Mouse (Mus musculus): ENCODE measurements at regions not wholly inside any gene's neighbourhood (a gene's known extent, or its start where the extent isn't known, plus 50 kb on each side); places are given as distances from the start of the nearest gene placed in this dataset.

DNA sequence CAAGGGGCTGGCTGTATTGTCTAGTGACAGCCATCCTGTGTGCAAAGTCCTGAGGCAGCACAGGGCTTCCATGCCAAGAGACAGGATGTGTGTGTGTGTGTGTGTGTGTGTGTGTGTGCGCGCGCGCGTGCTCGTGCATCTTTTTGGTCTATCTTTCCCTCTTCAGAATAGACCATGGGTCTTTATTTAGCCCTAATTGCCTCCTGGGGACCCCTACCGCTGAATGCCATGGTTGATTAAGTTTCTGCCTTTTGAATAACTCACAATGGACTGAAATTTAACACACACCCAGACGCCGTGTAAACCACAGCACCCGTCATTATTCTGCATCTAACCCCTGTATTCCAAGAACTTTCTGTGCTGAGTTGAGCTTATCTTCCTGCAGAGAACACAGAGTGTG is 435.2 kb upstream of the Kcnab2 start:
- DNase-seq, result no peak

DNA sequence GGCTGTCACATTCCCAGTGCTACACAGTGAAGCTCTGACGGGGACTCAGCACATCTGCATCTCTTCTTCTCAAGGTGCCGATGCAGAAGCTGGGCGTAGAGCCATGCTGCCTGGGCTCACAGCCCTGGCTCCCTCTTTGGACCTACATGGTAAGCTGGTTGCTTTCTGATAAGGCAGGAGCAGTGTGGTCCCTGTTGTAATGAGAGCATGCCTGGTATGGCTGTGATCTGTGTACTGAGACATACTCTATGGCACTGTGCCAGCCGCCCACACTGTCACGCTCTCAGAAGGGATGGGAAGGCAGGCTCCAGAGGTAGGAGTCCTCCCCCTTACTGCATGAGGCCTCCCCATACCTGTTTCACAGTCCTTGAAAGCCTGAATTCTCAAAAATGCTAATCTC is 430.6 kb upstream of the Kcnab2 start:
- no peak for DNase-seq

- no peak for DNase-seq
Measured at GRCm38 (mm10) chr4:152902851-152903250, 425.2 kb upstream of the Kcnab2 start.

- no peak for DNase-seq
Measured at GRCm38 (mm10) chr4:152900049-152900448, 422.4 kb upstream of the Kcnab2 start.

GRCm38 (mm10) chr4:152895076-152895475 is 417.4 kb upstream of the Kcnab2 start:
- no peak for DNase-seq

DNA sequence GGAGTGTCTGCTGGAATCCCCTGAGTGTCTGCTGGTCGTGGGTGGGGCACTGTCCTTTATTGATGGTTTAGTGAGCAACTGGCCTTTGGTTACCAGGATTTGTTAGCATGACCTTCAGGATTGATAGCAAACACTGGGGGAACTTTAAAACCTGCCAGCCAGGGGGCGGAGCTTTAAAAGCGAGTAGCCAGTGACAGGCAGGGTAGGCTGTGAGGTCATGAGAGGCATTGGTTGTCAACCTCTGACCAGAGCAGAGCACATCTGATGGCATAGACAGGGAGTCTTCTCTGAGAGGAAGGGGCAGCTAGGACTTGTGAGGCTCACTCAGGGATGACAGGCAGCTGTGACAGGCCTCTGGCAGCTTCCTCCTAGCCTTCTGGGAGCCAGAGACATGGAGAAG is 415.3 kb upstream of the Kcnab2 start:
- DNase-seq, result no peak

DNA sequence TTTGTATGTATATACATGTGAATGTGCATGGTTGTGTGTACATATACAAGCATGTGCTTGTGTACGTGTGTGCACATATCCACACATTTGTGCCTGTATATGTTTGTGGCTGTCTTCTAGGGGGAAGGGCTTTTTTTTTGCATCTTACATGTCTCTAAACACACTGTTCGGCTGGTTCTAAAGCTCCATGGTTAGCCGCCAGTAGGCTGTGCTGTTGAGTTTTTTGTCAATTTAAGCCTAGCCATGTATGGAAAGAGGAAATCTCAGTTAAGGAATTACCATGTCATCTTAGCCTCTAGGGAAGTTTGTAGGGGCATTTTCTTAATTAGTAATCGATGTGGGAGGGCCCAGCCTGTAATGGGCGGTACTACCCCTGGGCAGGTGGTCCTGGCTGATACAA is 411.5 kb upstream of the Kcnab2 start:
- no peak for DNase-seq

GRCm38 (mm10) chr4:152888306-152888705 is 410.6 kb upstream of the Kcnab2 start:
- DNase-seq, result no peak

- DNase-seq, result no peak
Measured at GRCm38 (mm10) chr4:152886773-152887172, 409.1 kb upstream of the Kcnab2 start.

DNA sequence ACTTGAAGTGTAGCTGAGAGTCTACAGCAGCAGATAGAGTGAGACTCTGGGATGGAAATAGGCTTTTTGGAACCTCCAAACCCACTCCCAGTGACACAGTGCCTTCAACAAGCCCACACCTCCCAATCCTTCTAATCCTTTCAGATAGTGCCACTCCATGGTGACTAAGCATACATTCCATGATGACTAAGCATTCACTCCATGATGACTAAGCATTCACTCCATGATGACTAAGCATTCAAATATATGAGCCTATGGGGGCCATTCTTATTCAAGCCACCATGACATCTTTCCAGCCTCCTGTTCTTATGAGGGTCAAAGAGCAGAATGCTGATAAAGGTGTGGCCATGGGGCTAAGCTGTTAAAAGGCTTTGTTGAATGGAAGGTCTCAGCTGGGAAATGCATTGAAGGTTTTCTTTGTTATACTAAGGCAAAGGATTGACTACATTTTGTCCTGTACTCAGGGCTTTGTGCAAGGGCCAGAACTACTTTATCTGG is 403.8 kb upstream of the Kcnab2 start:
- DNase-seq, result no peak

DNA sequence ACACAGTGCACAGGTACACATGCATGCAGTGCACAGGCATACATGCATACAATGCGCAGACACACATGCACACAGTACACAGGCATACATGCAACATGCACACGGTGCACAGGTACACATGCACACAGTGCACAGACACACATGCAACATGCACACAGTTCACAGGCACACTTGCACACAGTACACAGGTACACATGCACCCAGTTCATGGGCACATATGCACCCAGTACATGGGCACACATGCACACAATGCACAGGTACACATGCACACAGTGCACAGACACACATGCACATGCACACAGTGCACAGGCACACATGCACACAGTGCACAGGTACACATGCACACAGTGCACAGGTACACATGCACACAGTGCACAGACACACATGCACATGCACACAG is 402.7 kb upstream of the Kcnab2 start:
- DNase-seq, result no peak

GRCm38 (mm10) chr4:152878941-152879340 is 401.3 kb upstream of the Kcnab2 start:
- DNase-seq, result no peak

DNA sequence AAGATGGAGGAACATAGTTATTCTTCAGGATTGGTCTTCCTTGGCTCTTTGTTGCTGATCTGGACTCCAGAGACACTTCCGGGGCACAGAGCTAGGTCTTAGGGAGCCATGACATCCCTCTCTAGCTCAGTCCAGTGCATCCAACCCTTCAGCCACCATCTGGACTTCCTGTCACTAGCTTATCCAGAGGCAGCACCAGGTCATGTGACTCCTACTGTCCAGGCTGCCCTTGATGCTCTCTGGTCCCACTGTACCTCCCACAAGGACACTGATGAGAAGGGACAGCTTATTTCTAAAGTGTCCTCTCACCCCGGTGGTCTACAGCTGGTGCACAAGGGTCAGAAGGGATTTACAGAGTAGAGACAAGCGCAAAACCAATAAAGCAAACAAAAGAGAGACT is 400.7 kb upstream of the Kcnab2 start:
- DNase-seq, result no peak

DNA sequence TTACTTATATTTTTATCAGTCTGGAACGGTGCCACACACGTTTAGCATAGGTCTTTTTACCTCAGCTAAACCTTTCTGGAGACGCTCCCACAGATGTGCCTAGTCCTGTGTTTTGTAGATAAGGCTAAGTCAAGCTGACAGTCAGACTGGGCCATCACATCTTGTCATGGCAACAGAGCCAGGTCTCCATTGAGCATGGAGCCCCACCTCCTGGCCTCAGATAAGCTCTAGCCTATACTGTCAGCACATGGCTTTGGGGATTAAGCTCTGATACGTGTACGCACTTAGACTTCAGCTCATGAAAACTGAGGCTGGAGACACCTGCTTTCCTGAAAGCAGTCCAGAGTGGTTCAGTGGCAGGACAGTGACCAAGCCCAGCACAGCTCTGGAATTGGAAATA is 392.4 kb upstream of the Kcnab2 start:
- no peak for DNase-seq

DNA sequence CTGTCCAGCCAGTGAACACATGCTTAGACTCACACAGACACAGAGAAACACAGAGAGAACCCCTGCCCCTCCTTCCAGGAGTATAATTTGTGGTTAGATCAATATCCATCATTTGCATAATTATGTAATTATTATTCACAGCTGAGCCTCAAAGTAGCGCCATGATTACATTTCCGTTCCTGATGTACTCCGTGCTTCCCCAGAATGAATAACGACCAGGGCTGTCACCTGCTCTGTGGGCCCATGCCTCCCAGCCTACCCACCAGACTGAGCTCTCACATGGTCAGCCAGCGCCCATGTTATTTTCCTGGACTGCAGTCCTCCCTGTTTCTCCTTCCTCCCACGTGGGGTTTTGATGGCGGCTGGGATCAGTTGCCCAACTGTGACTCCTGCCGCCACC is 388.2 kb upstream of the Kcnab2 start:
- DNase-seq, result no peak

DNA sequence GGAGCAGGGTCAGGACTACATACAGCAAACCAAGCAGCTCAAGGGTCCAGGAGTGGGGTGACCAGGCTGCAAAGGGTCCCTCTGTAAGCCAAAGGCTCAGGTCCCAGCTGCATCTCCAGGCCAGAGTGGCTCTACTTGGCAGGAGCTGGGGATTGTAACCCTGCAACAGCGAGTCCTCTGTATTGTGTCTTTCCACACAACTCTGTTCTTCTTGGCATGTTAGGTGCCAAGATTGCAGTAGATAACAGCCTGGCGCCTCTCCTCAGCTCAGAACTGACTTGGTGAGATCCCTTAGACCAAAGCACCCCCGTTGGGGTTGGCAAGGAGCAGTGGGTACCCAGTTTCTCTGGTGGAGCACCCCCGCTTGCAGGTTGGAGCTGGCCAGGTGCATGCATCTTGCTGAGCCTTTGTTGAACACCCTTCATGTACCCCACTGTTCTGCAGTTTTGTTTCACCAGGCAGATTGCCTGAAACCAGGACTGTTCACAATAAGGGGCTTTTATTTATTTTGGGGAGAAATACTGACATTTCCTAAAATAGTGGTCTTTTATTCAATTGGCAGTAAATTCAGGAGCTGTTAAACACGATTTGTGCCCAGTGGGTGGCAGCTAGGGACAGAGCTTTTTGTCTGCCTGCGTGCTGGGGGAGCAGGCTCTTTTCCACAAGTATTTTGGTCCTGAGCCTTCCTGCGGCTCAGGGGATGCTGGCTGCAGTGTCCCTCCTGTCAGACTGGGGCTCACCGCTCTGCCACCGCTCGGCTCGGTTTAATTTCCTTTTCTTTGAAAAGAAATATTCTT is 385.3 kb upstream of the Kcnab2 start:
- no peak for DNase-seq

DNA sequence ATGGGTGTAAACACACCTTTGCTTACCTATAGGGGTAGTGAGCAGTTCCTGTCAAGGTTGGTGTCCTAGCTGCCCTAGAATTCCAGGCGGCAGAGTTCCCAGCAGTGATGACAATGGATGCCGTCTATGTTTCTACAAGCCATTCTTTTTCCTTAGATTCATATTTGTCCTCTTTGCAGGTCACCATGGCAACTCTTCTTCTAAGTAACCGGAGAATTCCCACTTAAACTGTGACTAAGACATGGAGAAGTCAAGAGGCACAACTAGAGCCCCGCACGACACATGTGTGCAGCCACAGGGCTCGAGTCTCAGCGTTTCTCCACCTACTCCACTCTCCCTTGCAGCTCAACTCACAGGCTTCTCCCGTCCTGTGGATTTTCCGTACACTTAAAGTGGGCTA is 381.5 kb upstream of the Kcnab2 start:
- no peak for DNase-seq

DNA sequence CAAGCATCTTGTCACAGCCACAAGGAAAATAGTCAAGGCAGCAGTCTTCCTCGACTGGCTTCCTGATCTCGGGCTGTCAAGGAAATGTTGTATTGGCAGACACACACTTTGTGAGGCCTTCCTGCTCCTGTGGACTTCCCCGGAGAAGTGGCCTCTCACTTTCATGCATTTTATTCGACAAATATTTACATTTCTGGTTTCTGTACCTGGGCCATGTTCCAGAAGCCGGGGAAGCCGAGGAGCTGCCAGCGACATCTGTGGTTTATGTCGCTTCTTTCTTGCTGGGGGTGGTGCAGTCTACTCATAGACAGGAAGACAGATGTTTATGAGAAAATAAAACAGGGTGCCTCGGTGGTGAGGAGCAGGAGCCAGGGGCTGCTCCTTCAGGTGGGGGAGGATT is 372.5 kb upstream of the Kcnab2 start:
- no peak for DNase-seq

GRCm38 (mm10) chr4:152836080-152836479 is 358.4 kb upstream of the Kcnab2 start:
- no peak for DNase-seq

GRCm38 (mm10) chr4:152834421-152835110 is 356.9 kb upstream of the Kcnab2 start:
- DNase-seq, result no peak

DNA sequence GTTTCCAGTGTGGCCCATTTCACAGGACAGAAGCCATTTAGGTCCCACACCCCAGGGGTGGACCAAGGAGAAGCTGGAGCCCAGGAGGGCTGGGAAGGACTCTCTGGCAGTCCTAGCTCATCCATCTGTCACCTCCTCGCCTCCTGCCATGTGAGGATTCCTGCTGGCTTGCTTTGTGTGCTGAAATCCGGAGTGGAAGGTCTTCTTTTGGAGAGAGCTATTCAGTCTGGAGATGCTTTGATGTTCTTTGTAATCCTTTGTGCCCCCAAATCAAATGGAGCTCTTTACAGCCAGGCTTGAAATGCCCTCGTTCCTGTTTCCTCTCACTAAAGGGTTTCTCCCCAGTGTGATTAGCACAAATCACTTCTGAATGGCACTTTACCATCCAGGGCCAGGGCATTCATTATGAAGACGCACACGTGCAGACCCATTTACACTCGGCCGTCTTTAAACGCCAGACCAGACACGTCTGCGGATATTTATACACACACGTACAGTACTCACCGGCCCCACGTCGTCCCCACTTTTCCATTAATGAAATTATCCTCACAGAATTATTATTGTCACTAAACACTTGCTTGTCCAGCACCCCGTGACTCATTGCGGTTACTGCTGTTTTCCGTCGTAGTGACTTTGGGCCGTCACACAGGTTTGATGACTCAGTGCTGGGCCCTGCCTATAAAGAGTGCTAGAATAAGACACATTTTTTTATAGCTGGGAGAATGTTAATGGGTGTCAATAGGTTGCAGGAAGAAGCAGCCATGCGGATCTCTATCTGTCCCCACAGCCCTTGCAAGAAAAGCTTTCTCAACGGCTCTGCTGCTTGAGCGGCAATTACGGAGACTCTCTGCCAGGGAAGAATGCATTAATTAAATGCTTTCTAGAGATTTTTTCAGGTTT is 356.0 kb upstream of the Kcnab2 start:
- DNase-seq, result peak; percentile 17

DNA sequence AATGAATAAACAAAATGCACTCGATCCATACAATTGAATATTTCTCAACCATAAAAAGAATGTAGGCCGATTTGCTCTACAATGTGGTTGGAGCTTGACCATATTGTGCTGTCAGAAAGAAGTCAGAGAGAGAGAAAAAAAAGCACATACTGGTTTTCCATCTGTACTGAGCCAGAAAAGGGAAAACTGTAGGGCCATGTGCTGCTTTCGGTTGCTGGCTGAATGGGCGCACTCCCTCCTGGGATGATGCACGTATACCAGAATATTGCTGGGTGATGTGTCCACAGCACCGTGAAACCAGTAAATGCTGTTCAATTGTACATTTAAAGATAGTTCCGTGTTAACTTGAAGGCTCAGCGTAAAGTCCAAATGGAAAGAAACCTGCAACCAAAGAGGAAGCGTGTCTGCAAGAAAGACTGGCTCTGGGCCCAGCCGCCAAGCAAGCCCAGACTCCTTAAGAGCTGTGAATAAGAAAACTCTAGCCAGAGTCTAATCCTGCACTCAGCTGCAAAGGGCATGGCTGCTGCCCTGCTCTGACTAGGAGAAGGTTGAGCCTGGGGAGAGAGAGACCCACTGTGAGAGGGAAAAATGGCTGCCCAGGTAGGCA is 355.2 kb upstream of the Kcnab2 start:
- no peak for DNase-seq

DNA sequence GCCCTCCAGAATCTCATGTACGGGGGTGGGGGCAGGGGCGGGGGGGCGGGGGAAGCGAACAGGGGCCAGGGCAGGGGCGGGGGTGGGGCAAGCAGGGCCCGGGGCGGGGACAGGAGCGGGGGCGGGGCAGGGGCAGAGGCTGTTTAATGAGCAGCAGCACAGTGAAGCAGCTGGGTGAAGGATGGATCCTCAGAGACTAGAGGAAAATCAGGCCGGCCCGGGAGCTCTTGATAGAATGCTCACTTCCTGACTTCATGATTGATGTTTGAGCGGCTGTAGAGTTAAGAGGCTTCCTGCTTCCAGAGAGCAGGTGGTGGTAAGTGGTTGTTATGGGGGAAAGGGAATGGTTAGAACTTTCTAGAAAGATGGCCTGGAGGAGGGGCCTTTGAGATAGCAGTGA is 347.5 kb upstream of the Kcnab2 start:
- DNase-seq, result no peak

Measured in cerebellum, adult 9-11 months (tissue).